Mouse (Mus musculus): Measurements from ENCODE around the gene Hoxb13. TPM values are rescaled to one million over a fixed set of nuclear protein-coding genes. Genes with fewer than 3 reads are reported as not detected.

The Hoxb13 gene
- not detected in 4 replicates for total RNA-seq (2023)

GRCm38 (mm10) chr11:96193521-96194400 is at the start of gene Hoxb13:
Hoxb13 (plus strand) TSS chr11:96194316.

Other genes with a start within 250 kb of the Hoxb13 start
- not detected in 4 replicates for gene Igf2bp1, start 188.4 kb upstream of the Hoxb13 start, total RNA-seq (2023)
- gene Gip, start 169.8 kb upstream of the Hoxb13 start, total RNA-seq (2023), result not detected in 4 replicates
- 55.9 to 63.2 TPM (median 59.9 TPM) in 4 replicates for gene Snf8, start 159.4 kb upstream of the Hoxb13 start, total RNA-seq (2023)
- 50.6 to 51.5 TPM (median 51.0 TPM) in 4 replicates for gene Ube2z, start 128.9 kb upstream of the Hoxb13 start, total RNA-seq (2023)
- 90.4 to 106 TPM (median 95.4 TPM) in 4 replicates for gene Atp5g1, start 118.6 kb upstream of the Hoxb13 start, total RNA-seq (2023)
- gene Calcoco2, start 82.4 kb upstream of the Hoxb13 start, total RNA-seq (2023), result not detected in 4 replicates
- gene Ttll6, start 60.5 kb upstream of the Hoxb13 start, total RNA-seq (2023), result not detected in 4 replicates
- not detected in 4 replicates for gene Hoxb9, start 77.1 kb downstream of the Hoxb13 start, total RNA-seq (2023)
- not detected in 4 replicates for gene Hoxb8, start 87.6 kb downstream of the Hoxb13 start, total RNA-seq (2023)
- gene Hoxb7, start 92.3 kb downstream of the Hoxb13 start, total RNA-seq (2023), result not detected in 4 replicates
- not detected in 4 replicates for gene Hoxb6, start 98.2 kb downstream of the Hoxb13 start, total RNA-seq (2023)
- not detected in 4 replicates for gene Hoxb5, start 109.0 kb downstream of the Hoxb13 start, total RNA-seq (2023)
- gene Hoxb4, start 124.0 kb downstream of the Hoxb13 start, total RNA-seq (2023), result 1.3 to 2.5 TPM (median 1.6 TPM) in 4 replicates
- 0.38 to 0.43 TPM in 2 of 4 replicates, not detected in the others for gene Hoxb3, start 129.0 kb downstream of the Hoxb13 start, total RNA-seq (2023)
- gene Hoxb2, start 156.2 kb downstream of the Hoxb13 start, total RNA-seq (2023), result not detected in 4 replicates
- not detected in 4 replicates for gene Hoxb1, start 171.4 kb downstream of the Hoxb13 start, total RNA-seq (2023)

Measured in B cell, adult 62 days (primary cell).